Mouse (Mus musculus): ENCODE measurements at regions not wholly inside any gene's neighbourhood (a gene's known extent, or its start where the extent isn't known, plus 50 kb on each side); places are given as distances from the start of the nearest gene placed in this dataset.

DNA sequence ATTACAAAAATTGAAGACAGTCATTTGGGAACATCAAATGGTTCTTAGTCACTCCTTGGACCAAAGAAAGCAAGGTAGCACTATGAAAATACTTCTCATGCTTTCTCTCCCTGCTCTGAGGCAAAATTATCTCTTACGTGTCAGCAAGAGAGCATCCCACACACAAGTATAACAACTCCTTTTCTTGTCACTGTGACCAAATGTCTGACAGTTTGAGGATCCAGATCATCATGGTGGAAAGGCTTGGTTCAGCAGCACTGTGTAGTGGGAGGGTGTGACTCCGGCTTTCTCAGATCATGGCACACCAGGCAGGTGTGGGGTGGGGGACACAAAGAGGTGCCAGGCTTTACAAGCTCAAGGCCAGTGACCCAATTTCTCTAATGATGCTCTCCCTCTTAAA, 113.5 kb downstream of the Neurod6 start:
- no peak for TF ChIP-seq CTCF (IDR thresholded peaks at IDR 0.05)
- DNase-seq (ENCODE audit: extremely low spot score in 1 of 2, low spot score in 2 of 2) = no peak
- no peak overlapping the region for H3K27ac ChIP-seq
- intact Hi-C loops (cut with DNase I) = loop anchor here (1.0 kb wide), 1 partner anchor 25 kb away; no protein-coding TSS in a partner anchor
- H3K4me3 ChIP-seq = no peak overlapping the region

DNA sequence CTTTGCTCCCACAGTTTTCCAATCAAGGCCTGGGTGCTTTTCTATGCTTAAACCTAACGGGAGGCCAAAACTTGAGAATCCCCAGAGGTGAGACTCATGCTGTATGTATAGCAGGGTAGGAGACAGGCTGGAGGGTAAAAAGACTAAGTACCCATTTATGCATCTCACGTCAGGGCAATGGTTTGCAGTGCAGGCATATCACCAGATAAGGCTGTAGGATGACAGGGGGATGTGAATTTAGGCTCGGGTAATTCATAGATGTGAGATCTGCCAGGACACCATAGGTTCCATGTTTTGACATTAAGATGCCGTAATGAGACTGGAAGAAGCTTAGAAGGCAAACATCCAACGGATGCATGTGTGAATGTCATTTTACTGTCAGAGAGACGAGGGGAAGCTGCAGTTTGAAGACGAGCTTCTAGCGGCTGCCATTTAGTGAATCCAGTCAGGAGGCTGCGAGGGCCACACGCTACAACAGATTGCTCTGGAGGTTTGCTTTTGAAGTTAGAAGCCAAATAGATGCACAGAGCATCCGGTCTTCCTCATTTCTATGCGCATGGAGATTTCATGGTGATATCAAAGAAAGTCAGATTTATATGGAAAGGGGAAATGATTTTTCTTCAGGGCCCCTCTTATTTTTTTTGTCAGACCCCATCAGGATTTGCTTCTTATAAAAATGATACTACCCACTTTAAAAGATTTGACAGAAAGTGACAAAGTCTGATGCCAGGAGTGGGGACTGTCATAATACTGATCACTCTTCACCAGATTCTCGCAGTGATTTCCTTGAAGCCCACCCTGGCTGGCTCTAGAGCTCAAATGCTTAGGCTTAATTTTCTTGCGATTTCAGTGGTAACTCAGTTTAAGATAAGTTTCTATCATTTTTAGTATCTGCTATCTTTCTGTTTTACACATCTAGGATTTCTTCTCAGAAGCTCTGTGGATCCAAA, 113.8 kb downstream of the Adcyap1r1 start:
- Histone ChIP-seq H3K4me3 (no peak overlapping the region), H3K27ac (no peak overlapping the region)
- intact Hi-C loops (cut with DNase I) = no loop called here
- no peak for TF ChIP-seq CTCF (IDR thresholded peaks at IDR 0.05)
- no peak for DNase-seq (ENCODE audit: extremely low spot score in 1 of 2, low spot score in 2 of 2)

DNA sequence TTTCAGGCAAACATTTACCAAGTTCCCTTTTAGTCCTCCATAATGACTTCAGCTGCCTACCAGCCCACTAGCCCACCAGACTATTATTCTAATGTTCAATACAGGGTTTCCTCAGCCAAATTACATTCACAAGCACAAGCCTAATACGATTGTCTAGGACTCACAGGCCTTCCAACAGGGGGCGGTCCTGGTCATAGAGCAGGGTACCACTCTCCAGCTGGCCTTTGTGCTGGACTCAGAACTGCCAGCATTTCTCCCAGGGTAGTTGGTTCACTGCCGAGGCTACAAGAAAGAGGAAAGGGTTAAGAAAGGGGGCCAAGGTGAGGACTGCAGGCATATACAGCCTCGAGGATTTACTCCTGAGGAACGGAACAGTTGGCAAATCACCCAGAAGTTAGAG, 108.8 kb downstream of the Adcyap1r1 start:
- no peak for DNase-seq (ENCODE audit: extremely low spot score in 1 of 2, low spot score in 2 of 2)
- Histone ChIP-seq H3K4me3 (no peak overlapping the region), H3K27ac (no peak overlapping the region)
- TF ChIP-seq CTCF (IDR thresholded peaks at IDR 0.05) = no peak; the same call in 1 of the 2 replicates
- intact Hi-C loops (cut with DNase I) = no loop called here

DNA sequence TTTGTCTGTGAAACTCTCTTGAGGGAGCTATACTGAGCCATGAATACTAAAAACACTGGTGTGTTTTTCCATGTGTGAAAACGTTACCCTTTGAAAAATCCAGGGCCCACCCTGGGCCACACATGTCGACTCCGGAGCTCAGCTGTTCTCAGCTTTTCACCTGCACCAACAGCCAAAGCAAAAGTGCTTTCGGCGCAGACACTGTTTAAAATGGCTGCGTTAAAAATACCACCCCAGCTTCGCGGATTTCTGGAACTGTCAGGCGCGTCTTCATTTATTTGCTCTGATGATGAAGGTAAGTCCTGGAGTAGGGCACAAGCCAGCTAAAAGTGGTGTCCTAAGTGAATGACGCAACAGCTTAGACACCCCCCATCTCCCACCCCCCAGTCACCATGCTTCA, 108.0 kb downstream of the Adcyap1r1 start:
- no peak overlapping the region for H3K27ac ChIP-seq
- intact Hi-C loops (cut with DNase I) = no loop called here

More for the DNA sequence above, 108.0 kb downstream of the Adcyap1r1 start:
- no peak overlapping the region for H3K4me3 ChIP-seq
- DNase-seq (ENCODE audit: extremely low spot score in 1 of 2, low spot score in 2 of 2) = no peak
- TF ChIP-seq CTCF (IDR thresholded peaks at IDR 0.05) = no peak

Data from left cerebral cortex, adult 2 months (tissue).